In the genomic region with DNA sequence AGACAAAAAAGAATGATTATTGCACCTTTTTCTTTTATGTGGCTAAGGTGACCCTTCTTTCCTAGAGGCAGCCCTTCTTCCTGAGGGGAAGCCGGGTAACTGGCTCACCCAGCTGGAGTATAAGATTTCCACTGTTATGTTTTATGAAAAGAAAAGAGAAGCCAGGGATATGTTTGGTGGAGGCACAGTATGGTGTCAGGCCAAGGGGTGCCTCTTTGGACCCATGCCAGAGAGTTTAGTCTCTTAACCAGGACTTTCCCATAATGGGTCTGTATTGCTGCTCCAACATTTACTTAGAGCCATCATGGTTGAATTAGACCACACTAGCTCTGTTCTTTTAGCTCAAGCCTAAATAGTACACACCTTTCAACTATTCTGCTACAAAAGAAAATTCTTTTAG, we compare ENCODE assay signal across 23 mouse cellular contexts. TPM values are rescaled to one million over a fixed set of nuclear protein-coding genes. Genes with fewer than 3 reads are reported as not detected.
DNase-seq lines count a peak whose midpoint lies in the region; ATAC-seq and TF ChIP-seq lines count a peak whose summit lies in the region.
"Had no signal": no experiment of that assay in that cellular context is flagged by ENCODE, and none has a peak within 500 bp of the region (broad histone marks: within the 10 kb centered on the region; RNA-seq: fewer than 3 reads in every experiment).

No protein-coding gene starts in this region.

- 71% methylated on average over 1 of the region's 1 CpGs for WGBS in heart, embryonic 10.5 days
- 64% methylated on average over 1 of the region's 1 CpGs for WGBS in hindbrain, embryonic 16.5 days
- 75% methylated on average over 1 of the region's 1 CpGs for WGBS in hindbrain, embryonic 10.5 days
- WGBS in lung, embryonic 16.5 days, result 38% methylated on average over 1 of the region's 1 CpGs
- 53% methylated on average over 1 of the region's 1 CpGs for WGBS in stomach, postnatal 0 days

- H3K4me1 ChIP-seq in heart, embryonic 10.5 days, result 0 out of 2 replicates have a peak, but pooled peaks cover 7% of the 10 kb centered on the region
- H3K4me1 ChIP-seq in hindbrain, embryonic 16.5 days (ENCODE audit: control insufficient read depth, insufficient read depth, low read depth, low read length), result peaks cover 3% of the 10 kb centered on the region; the same call in 1 of the 2 replicates
- H3K4me1 ChIP-seq in hindbrain, embryonic 10.5 days (replicated peaks), result no peaks in the 10 kb centered on the region
- H3K4me1 ChIP-seq in lung, embryonic 16.5 days (replicated peaks; ENCODE audit: control insufficient read depth, insufficient read depth, low read length), result peaks cover 6% of the 10 kb centered on the region; the same call in 1 of the 2 replicates
- H3K4me1 ChIP-seq in stomach, postnatal 0 days (replicated peaks; ENCODE audit: control insufficient read depth, insufficient read depth), result no peaks in the 10 kb centered on the region
- H3K4me1 ChIP-seq: forebrain, embryonic 15.5 days had no signal

- H3K27ac ChIP-seq in heart, embryonic 10.5 days, result peak overlapping the region; percentile 30; the same call in 1 of the 2 replicates
- no peak overlapping the region for H3K27ac ChIP-seq in hindbrain, embryonic 16.5 days (ENCODE audit: low read depth, low read length)
- H3K27ac ChIP-seq in hindbrain, embryonic 10.5 days, result no peak overlapping the region
- no peak overlapping the region for H3K27ac ChIP-seq in lung, embryonic 16.5 days (ENCODE audit: low read length)
- no peak overlapping the region for H3K27ac ChIP-seq in stomach, postnatal 0 days (replicated peaks)
- H3K27ac ChIP-seq: forebrain, embryonic 15.5 days had no signal

- no peaks in the 10 kb centered on the region for H3K9me3 ChIP-seq in heart, embryonic 10.5 days
- no peaks in the 10 kb centered on the region for H3K9me3 ChIP-seq in hindbrain, embryonic 16.5 days (ENCODE audit: control insufficient read depth, low read length)
- H3K9me3 ChIP-seq in hindbrain, embryonic 10.5 days, result no peaks in the 10 kb centered on the region
- H3K9me3 ChIP-seq in lung, embryonic 16.5 days (ENCODE audit: control insufficient read depth, low read length), result no peaks in the 10 kb centered on the region
- H3K9me3 ChIP-seq in stomach, postnatal 0 days (ENCODE audit: control insufficient read depth, low read length), result no peaks in the 10 kb centered on the region
- H3K9me3 ChIP-seq: forebrain, embryonic 15.5 days had no signal

- no peak for ATAC-seq in hindbrain, embryonic 16.5 days
- no peak for ATAC-seq in lung, embryonic 16.5 days (ENCODE audit: low read depth)
- peak; percentile 15; the same call in 1 of the 2 replicates for ATAC-seq in stomach, postnatal 0 days (ENCODE audit: low FRiP score, low TSS enrichment)
- ATAC-seq: CD4-positive, CD25-positive, alpha-beta regulatory T cell, adult 4 months; forebrain, embryonic 15.5 days; midbrain, embryonic 16.5 days had no signal

- H3K27me3 ChIP-seq in heart, embryonic 10.5 days (ENCODE audit: insufficient read depth, poor library complexity, severe bottlenecking), result no peaks in the 10 kb centered on the region
- no peaks in the 10 kb centered on the region for H3K27me3 ChIP-seq in hindbrain, embryonic 16.5 days (replicated peaks; ENCODE audit: control insufficient read depth, insufficient read depth, low read length)
- H3K27me3 ChIP-seq in hindbrain, embryonic 10.5 days (ENCODE audit: insufficient read depth, poor library complexity, severe bottlenecking), result no peaks in the 10 kb centered on the region
- no peaks in the 10 kb centered on the region for H3K27me3 ChIP-seq in lung, embryonic 16.5 days (ENCODE audit: control insufficient read depth, insufficient read depth, low read depth, low read length)
- no peaks in the 10 kb centered on the region for H3K27me3 ChIP-seq in stomach, postnatal 0 days (ENCODE audit: control insufficient read depth, insufficient read depth, low read length)
- H3K27me3 ChIP-seq: forebrain, embryonic 15.5 days had no signal

- H3K4me2 ChIP-seq in hindbrain, embryonic 16.5 days (ENCODE audit: low read length), result peak overlapping the region; percentile 33
- H3K4me2 ChIP-seq in lung, embryonic 16.5 days (ENCODE audit: low read depth, low read length), result peak overlapping the region; percentile 23
- 0 out of 2 replicates have a peak overlapping the region, but pooled peaks have one; percentile 8 for H3K4me2 ChIP-seq in stomach, postnatal 0 days (replicated peaks; ENCODE audit: low read depth)
- H3K4me2 ChIP-seq: forebrain, embryonic 15.5 days had no signal

- no peak for DNase-seq in heart, embryonic 10.5 days (ENCODE audit: low spot score)
- no peak for DNase-seq in heart, postnatal 10 days
- no peak for DNase-seq in hindbrain, embryonic 10.5 days (ENCODE audit: low spot score)
- no peak for DNase-seq in lung, postnatal 4 days
- no peak for DNase-seq in stomach, postnatal 0 days (ENCODE audit: low spot score)
- DNase-seq: adrenal gland, postnatal 14 days; cerebellum, adult 8-10 months; heart, postnatal 14 days; kidney, adult 9 months; kidney, postnatal 36 days; layer of hippocampus, postnatal 36 days; lung, adult 18-20 months; lung, postnatal 36 days had no signal

- no peaks in the 10 kb centered on the region for H3K36me3 ChIP-seq in heart, embryonic 10.5 days
- H3K36me3 ChIP-seq in hindbrain, embryonic 16.5 days (ENCODE audit: control insufficient read depth, insufficient read depth, low read length), result no peaks in the 10 kb centered on the region
- no peaks in the 10 kb centered on the region for H3K36me3 ChIP-seq in hindbrain, embryonic 10.5 days
- no peaks in the 10 kb centered on the region for H3K36me3 ChIP-seq in lung, embryonic 16.5 days (ENCODE audit: control insufficient read depth, insufficient read depth, low read length)
- H3K36me3 ChIP-seq in stomach, postnatal 0 days (ENCODE audit: control insufficient read depth, insufficient read depth, low read length), result no peaks in the 10 kb centered on the region
- H3K36me3 ChIP-seq: forebrain, embryonic 15.5 days had no signal

- no peak for TF ChIP-seq EP300 in stomach, postnatal 0 days (optimal IDR thresholded peaks at IDR 0.05)

- no peak overlapping the region for H3K9ac ChIP-seq in hindbrain, embryonic 16.5 days (ENCODE audit: low read depth, low read length)
- no peak overlapping the region for H3K9ac ChIP-seq in lung, embryonic 16.5 days (ENCODE audit: low read length)
- no peak overlapping the region for H3K9ac ChIP-seq in stomach, postnatal 0 days (ENCODE audit: low read length)
- H3K9ac ChIP-seq: forebrain, embryonic 15.5 days had no signal

- H3K4me3 ChIP-seq in heart, embryonic 10.5 days, result no peak overlapping the region
- H3K4me3 ChIP-seq in hindbrain, embryonic 16.5 days (ENCODE audit: low read length), result no peak overlapping the region
- H3K4me3 ChIP-seq in hindbrain, embryonic 10.5 days, result no peak overlapping the region
- no peak overlapping the region for H3K4me3 ChIP-seq in lung, embryonic 16.5 days (ENCODE audit: low read length)
- no peak overlapping the region for H3K4me3 ChIP-seq in stomach, postnatal 0 days (ENCODE audit: low read depth, low read length)
- H3K4me3 ChIP-seq: forebrain, embryonic 15.5 days had no signal

- intact Hi-C loops in heart, postnatal 10 days (cut with DNase I), result no loop called here

- TF ChIP-seq CTCF in stomach, postnatal 0 days (IDR thresholded peaks at IDR 0.05; ENCODE audit: low read depth), result no peak

RNA-seq across cellular contexts. Expression of a gene that starts 20.3 kb away (rescaled TPM):
- 0.05 TPM in 2 replicates for polyA plus RNA-seq in heart, embryonic 10.5 days (2016; fragmentation: Nextera tagmentation; extraction: Ambion mirVana)
- under 1 TPM; 0.24 to 0.79 TPM for total RNA-seq in heart, postnatal 10 days (2021)
- polyA plus RNA-seq in hindbrain, embryonic 16.5 days (2015; fragmentation: Nextera tagmentation; extraction: Ambion mirVana), result not detected in 2 replicates
- polyA plus RNA-seq in hindbrain, embryonic 10.5 days (2016; fragmentation: Nextera tagmentation; extraction: Ambion mirVana), result 0.10 and 0.13 TPM in 2 replicates
- polyA plus RNA-seq in lung, embryonic 16.5 days (2015; fragmentation: Nextera tagmentation; extraction: Ambion mirVana), result 0.44 and 0.59 TPM in 2 replicates
- polyA plus RNA-seq in stomach, postnatal 0 days (2015; fragmentation: Nextera tagmentation; extraction: Ambion mirVana), result 1.7 and 1.9 TPM in 2 replicates
- total RNA-seq: layer of hippocampus, adult 8-10 months; layer of hippocampus, postnatal 36 days; left cerebral cortex, postnatal 10 days; megakaryocyte-erythroid progenitor cell, adult 5-6 weeks had no signal
- polyA plus RNA-seq: CD4-positive, CD25-positive, alpha-beta regulatory T cell, adult 4 months; forebrain, embryonic 15.5 days; limb, embryonic 11.5 days; midbrain, embryonic 16.5 days; small intestine, adult 2 months had no signal
